In genomic region chr16:33879031-33879430, GRCm38 (mm10) we compare ENCODE assay signal across 14 mouse cellular contexts. TPM values are rescaled to one million over a fixed set of nuclear protein-coding genes. Genes with fewer than 3 reads are reported as not detected.
DNase-seq lines count a peak whose midpoint lies in the region; ATAC-seq and TF ChIP-seq lines count a peak whose summit lies in the region.
"Had no signal": no experiment of that assay in that cellular context is flagged by ENCODE, and none has a peak within 500 bp of the region (broad histone marks: within the 10 kb centered on the region; RNA-seq: fewer than 3 reads in every experiment).

No protein-coding gene starts in this region.

- peaks cover 30% of the 10 kb centered on the region for H3K4me1 ChIP-seq in cerebellum, adult 2 months (ENCODE audit: control insufficient read depth, insufficient read depth, low read length)
- H3K4me1 ChIP-seq in stomach, embryonic 15.5 days, result peaks cover 27% of the 10 kb centered on the region

- WGBS in cerebellum, adult 2 months, result 82% methylated on average over 6 of the region's 6 CpGs
- WGBS in stomach, embryonic 15.5 days, result 48% methylated on average over 6 of the region's 6 CpGs

- no peak for TF ChIP-seq CTCF in cerebellum, adult 2 months (IDR thresholded peaks at IDR 0.05; ENCODE audit: borderline replicate concordance, insufficient read depth, low read depth, low read length)
- peak; percentile 45 for TF ChIP-seq CTCF in layer of hippocampus, adult 2 months (conservative IDR thresholded peaks at IDR 0.05)
- TF ChIP-seq CTCF in brain, embryonic 14.5 days (IDR thresholded peaks at IDR 0.05; ENCODE audit: borderline replicate concordance, extremely low read depth, insufficient read depth, insufficient read length), result no peak

- peak overlapping the region; percentile 4; the same call in 1 of the 2 replicates for H3K27ac ChIP-seq in cerebellum, adult 2 months (ENCODE audit: insufficient read depth, low read length)
- peak overlapping the region; percentile 1; the same call in 1 of the 2 replicates for H3K27ac ChIP-seq in layer of hippocampus, adult 2 months
- peak overlapping the region; percentile 72; the same call in 1 of the 2 replicates for H3K27ac ChIP-seq in stomach, embryonic 15.5 days
- H3K27ac ChIP-seq: hindbrain, embryonic 12.5 days had no signal

- no peak overlapping the region for H3K4me2 ChIP-seq in stomach, embryonic 15.5 days
- H3K4me2 ChIP-seq: heart, embryonic 11.5 days; hindbrain, embryonic 12.5 days; lung, embryonic 15.5 days had no signal

- no peaks in the 10 kb centered on the region for H3K9me3 ChIP-seq in stomach, embryonic 15.5 days
- H3K9me3 ChIP-seq: hindbrain, embryonic 12.5 days; lung, embryonic 15.5 days; megakaryocyte, embryonic 14.5 days had no signal

- TF ChIP-seq POLR2A in cerebellum, adult 2 months (IDR thresholded peaks at IDR 0.05; ENCODE audit: borderline replicate concordance, insufficient read depth, low read length), result no peak
- no peak for TF ChIP-seq POLR2A in brain, embryonic 14.5 days (IDR thresholded peaks at IDR 0.05; ENCODE audit: borderline replicate concordance, extremely low read depth, insufficient read depth, insufficient read length, poor library complexity, severe bottlenecking)

- DNase-seq in cerebellum, adult 2 months, result no peak
- DNase-seq in cerebellum, adult 8-10 months, result no peak
- no peak for DNase-seq in layer of hippocampus, adult 2 months (ENCODE audit: low spot score in 2 of 2)
- no peak for DNase-seq in layer of hippocampus, postnatal 25 days (ENCODE audit: extremely low spot score in 1 of 2, low spot score in 1 of 2)
- DNase-seq in brain, embryonic 14.5 days (ENCODE audit: low read depth), result peak; percentile 36
- no peak for DNase-seq in frontal cortex, postnatal 25 days (ENCODE audit: low spot score in 2 of 2)
- no peak for DNase-seq in adrenal gland, adult 2 months
- DNase-seq: adrenal gland, postnatal 36 days; kidney, adult 8-10 months had no signal

- no peak for ATAC-seq in stomach, embryonic 15.5 days (ENCODE audit: insufficient read depth, low FRiP score, low read depth)

- H3K36me3 ChIP-seq in stomach, embryonic 15.5 days, result no peaks in the 10 kb centered on the region
- H3K36me3 ChIP-seq: hindbrain, embryonic 12.5 days; lung, embryonic 15.5 days had no signal

- no peaks in the 10 kb centered on the region for H3K27me3 ChIP-seq in cerebellum, adult 2 months (ENCODE audit: control insufficient read depth, insufficient read depth, low read length)
- no peaks in the 10 kb centered on the region for H3K27me3 ChIP-seq in stomach, embryonic 15.5 days (replicated peaks)
- H3K27me3 ChIP-seq: hindbrain, embryonic 12.5 days; lung, embryonic 15.5 days had no signal

- no peak overlapping the region for H3K4me3 ChIP-seq in cerebellum, adult 2 months (replicated peaks; ENCODE audit: insufficient read depth, low read depth, low read length)
- H3K4me3 ChIP-seq in layer of hippocampus, adult 2 months, result no peak overlapping the region
- H3K4me3 ChIP-seq in stomach, embryonic 15.5 days (replicated peaks), result no peak overlapping the region
- H3K4me3 ChIP-seq: hindbrain, embryonic 12.5 days; lung, embryonic 15.5 days; megakaryocyte, embryonic 14.5 days had no signal

- H3K9ac ChIP-seq in stomach, embryonic 15.5 days, result no peak overlapping the region
- H3K9ac ChIP-seq: hindbrain, embryonic 12.5 days; lung, embryonic 15.5 days had no signal

RNA-seq across cellular contexts. Expression of gene Itgb5, which starts 49.6 kb away (rescaled TPM):
- 59.0 and 66.8 TPM in 2 replicates for polyA plus RNA-seq in cerebellum, adult 2 months (2012; rRNA removed)
- 10 to 100 TPM; 40.2 to 40.5 TPM for total RNA-seq in layer of hippocampus, adult 2 months (2021)
- 10 to 100 TPM; 38.7 to 42.3 TPM for total RNA-seq in layer of hippocampus, postnatal 25 days (2021)
- 22.4 and 36.7 TPM in 2 replicates for polyA plus RNA-seq in brain, embryonic 14.5 days (2012; rRNA removed)
- polyA plus RNA-seq in stomach, embryonic 15.5 days (2015; fragmentation: Nextera tagmentation; extraction: Ambion mirVana), result 50.2 and 50.8 TPM in 2 replicates
- 100 to 1,000 TPM; 187 to 222 TPM for total RNA-seq in adrenal gland, adult 2 months (2021)
- 214 and 223 TPM in 2 replicates for polyA plus RNA-seq in adrenal gland, adult 2 months (2012; rRNA removed)

Comparison
In these comparisons a context has a peak if more than half of its experiments do, and no peak if none do; other contexts are left out.
1. H3K27ac ChIP-seq: peak in every context shown above with its lines; median percentile 72 in stomach, embryonic 15.5 days; 4 in cerebellum, adult 2 months; 1 in layer of hippocampus, adult 2 months.